In the genomic region with DNA sequence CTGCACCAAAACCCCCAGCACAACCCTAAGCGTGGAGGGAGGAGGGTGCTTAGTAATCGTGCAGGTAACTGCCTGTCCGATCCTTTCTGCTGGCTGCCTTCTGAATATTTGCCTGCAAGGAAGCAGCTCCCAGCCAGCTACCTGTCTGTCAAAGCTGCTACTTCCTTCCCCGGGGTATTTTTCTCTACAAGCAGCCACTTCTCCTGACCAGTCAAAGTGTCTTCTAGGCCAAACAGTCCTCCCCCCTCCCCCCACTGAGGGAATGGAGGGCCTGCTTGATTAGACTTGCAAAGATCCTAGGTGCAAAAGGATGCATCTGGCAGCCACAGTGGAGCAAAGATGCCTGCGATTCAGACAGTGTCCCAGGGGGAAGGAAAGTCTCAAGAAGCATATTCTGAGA, we compare ENCODE assay signal across 8 mouse cellular contexts. TPM values are rescaled to one million over a fixed set of nuclear protein-coding genes. Genes with fewer than 3 reads are reported as not detected.
A peak's percentile ranks its signal among the peaks of the same experiment; 100 is the strongest.
DNase-seq lines count a peak whose midpoint lies in the region; ATAC-seq lines count a peak whose summit lies in the region.
"Had no signal": no experiment of that assay in that cellular context is flagged by ENCODE, and none has a peak within 500 bp of the region (broad histone marks: within the 10 kb centered on the region; RNA-seq: fewer than 3 reads in every experiment).

No protein-coding gene starts in this region.

- peaks cover 83% of the 10 kb centered on the region for H3K4me1 ChIP-seq in kidney, embryonic 15.5 days
- peaks cover 92% of the 10 kb centered on the region for H3K4me1 ChIP-seq in embryonic facial prominence, embryonic 13.5 days
- peaks cover 80% of the 10 kb centered on the region for H3K4me1 ChIP-seq in hindbrain, embryonic 12.5 days
- H3K4me1 ChIP-seq in midbrain, embryonic 16.5 days (ENCODE audit: control insufficient read depth, insufficient read depth, low read length): peaks cover 38% of the 10 kb centered on the region

- no peak overlapping the region for H3K4me2 ChIP-seq in kidney, embryonic 15.5 days
- H3K4me2 ChIP-seq in embryonic facial prominence, embryonic 13.5 days: peak overlapping the region; percentile 46
- peak overlapping the region; percentile 71 for H3K4me2 ChIP-seq in hindbrain, embryonic 12.5 days (replicated peaks)
- peak overlapping the region; percentile 29 for H3K4me2 ChIP-seq in midbrain, embryonic 16.5 days (ENCODE audit: low read length)

- no peak overlapping the region for H3K4me3 ChIP-seq in kidney, embryonic 15.5 days (replicated peaks)
- no peak overlapping the region for H3K4me3 ChIP-seq in embryonic facial prominence, embryonic 13.5 days
- no peak overlapping the region for H3K4me3 ChIP-seq in hindbrain, embryonic 12.5 days
- H3K4me3 ChIP-seq in midbrain, embryonic 16.5 days (ENCODE audit: low read depth, low read length): no peak overlapping the region

- H3K9me3 ChIP-seq in kidney, embryonic 15.5 days (replicated peaks): no peaks in the 10 kb centered on the region
- H3K9me3 ChIP-seq in embryonic facial prominence, embryonic 13.5 days: no peaks in the 10 kb centered on the region
- H3K9me3 ChIP-seq in hindbrain, embryonic 12.5 days (replicated peaks): no peaks in the 10 kb centered on the region
- H3K9me3 ChIP-seq in midbrain, embryonic 16.5 days (replicated peaks; ENCODE audit: control insufficient read depth, low read length, poor library complexity, severe bottlenecking): no peaks in the 10 kb centered on the region
- H3K9me3 ChIP-seq: G1E had no signal

- peaks cover 17% of the 10 kb centered on the region for H3K36me3 ChIP-seq in kidney, embryonic 15.5 days
- H3K36me3 ChIP-seq in embryonic facial prominence, embryonic 13.5 days: peaks cover 19% of the 10 kb centered on the region
- H3K36me3 ChIP-seq in hindbrain, embryonic 12.5 days: no peaks in the 10 kb centered on the region
- no peaks in the 10 kb centered on the region for H3K36me3 ChIP-seq in midbrain, embryonic 16.5 days (ENCODE audit: control insufficient read depth, insufficient read depth, low read length)
- H3K36me3 ChIP-seq: G1E had no signal

- intact Hi-C loops in gastrocnemius, postnatal 14 days (cut with DNase I; ENCODE audit: low total_unique reads): no loop called here

- 0 out of 2 replicates have a peak overlapping the region, but pooled peaks have one; percentile 2 for H3K27ac ChIP-seq in kidney, embryonic 15.5 days
- H3K27ac ChIP-seq in embryonic facial prominence, embryonic 13.5 days: peak overlapping the region; percentile 69
- peak overlapping the region; percentile 76 for H3K27ac ChIP-seq in hindbrain, embryonic 12.5 days
- peak overlapping the region; percentile 64 for H3K27ac ChIP-seq in midbrain, embryonic 16.5 days (ENCODE audit: low read length)

- WGBS in kidney, embryonic 15.5 days: 20% methylated on average over 5 of the region's 5 CpGs
- 28% methylated on average over 5 of the region's 5 CpGs for WGBS in embryonic facial prominence, embryonic 13.5 days
- 27% methylated on average over 5 of the region's 5 CpGs for WGBS in hindbrain, embryonic 12.5 days
- 15% methylated on average over 5 of the region's 5 CpGs for WGBS in midbrain, embryonic 16.5 days

- H3K27me3 ChIP-seq in kidney, embryonic 15.5 days: no peaks in the 10 kb centered on the region
- no peaks in the 10 kb centered on the region for H3K27me3 ChIP-seq in embryonic facial prominence, embryonic 13.5 days
- H3K27me3 ChIP-seq in hindbrain, embryonic 12.5 days: no peaks in the 10 kb centered on the region
- H3K27me3 ChIP-seq in midbrain, embryonic 16.5 days (ENCODE audit: control insufficient read depth, insufficient read depth, low read depth, low read length): no peaks in the 10 kb centered on the region

- H3K9ac ChIP-seq in kidney, embryonic 15.5 days: no peak overlapping the region
- peak overlapping the region; percentile 58 for H3K9ac ChIP-seq in embryonic facial prominence, embryonic 13.5 days
- peak overlapping the region; percentile 33; the same call in 1 of the 2 replicates for H3K9ac ChIP-seq in hindbrain, embryonic 12.5 days
- peak overlapping the region; percentile 34; the same call in 1 of the 2 replicates for H3K9ac ChIP-seq in midbrain, embryonic 16.5 days (ENCODE audit: low read depth, low read length)

- DNase-seq in kidney, adult 18-20 months: no peak
- no peak for DNase-seq in adrenal gland, postnatal 36 days
- DNase-seq in gastrocnemius, postnatal 14 days: no peak

- ATAC-seq in kidney, embryonic 15.5 days (replicated peaks; ENCODE audit: low FRiP score): no peak
- no peak for ATAC-seq in embryonic facial prominence, embryonic 13.5 days (ENCODE audit: insufficient number of reproducible peaks, insufficient read depth, low FRiP score, low TSS enrichment, low read depth)
- ATAC-seq in hindbrain, embryonic 12.5 days (ENCODE audit: low FRiP score): no peak; the same call in 1 of the 2 replicates
- ATAC-seq in midbrain, embryonic 16.5 days: peak; percentile 25; the same call in 1 of the 2 replicates

RNA-seq across cellular contexts. Expression of gene Boc, which starts 7.9 kb away (rescaled TPM):
- polyA plus RNA-seq in kidney, embryonic 15.5 days (2015; fragmentation: Nextera tagmentation; extraction: Ambion mirVana): 19.1 and 24.2 TPM in 2 replicates
- 51.1 and 53.9 TPM in 2 replicates for polyA plus RNA-seq in embryonic facial prominence, embryonic 13.5 days (2015; fragmentation: Nextera tagmentation; extraction: Ambion mirVana)
- polyA plus RNA-seq in hindbrain, embryonic 12.5 days (2016; fragmentation: Nextera tagmentation; extraction: Ambion mirVana): 35.5 and 37.5 TPM in 2 replicates
- polyA plus RNA-seq in midbrain, embryonic 16.5 days (2015; fragmentation: Nextera tagmentation; extraction: Ambion mirVana): 7.3 and 10.5 TPM in 2 replicates
- total RNA-seq in adrenal gland, postnatal 36 days (2021): 10 to 100 TPM; 42.4 to 82.2 TPM
- total RNA-seq in gastrocnemius, postnatal 14 days (2021): 10 to 100 TPM in 1 of 2 experiments, 1 to 10 TPM in 1; 9.4 to 10.7 TPM
- total RNA-seq: G1E had no signal
- polyA plus RNA-seq: G1E had no signal

Comparison
In these comparisons a context has a peak if more than half of its experiments do, and no peak if none do; other contexts are left out.
1. H3K27ac ChIP-seq: peak in every context shown above with its lines; median percentile 76 in hindbrain, embryonic 12.5 days; 69 in embryonic facial prominence, embryonic 13.5 days; 64 in midbrain, embryonic 16.5 days; 2 in kidney, embryonic 15.5 days.